Mouse (Mus musculus): ENCODE results near the gene Lrsam1.
A peak's percentile ranks its signal among the peaks of the same experiment; 100 is the strongest.

Gene Lrsam1

GRCm38 (mm10) chr2:32968024-32968614, 6.7 kb upstream of the Lrsam1 start:
- no peak for ATAC-seq (ENCODE audit: insufficient number of reproducible peaks, low FRiP score, low TSS enrichment)

GRCm38 (mm10) chr2:32966689-32967631, 5.5 kb upstream of the Lrsam1 start:
- ATAC-seq (ENCODE audit: insufficient number of reproducible peaks, low FRiP score, low TSS enrichment), result peak; percentile 79

GRCm38 (mm10) chr2:32966184-32966688, 4.8 kb upstream of the Lrsam1 start:
- no peak for ATAC-seq (ENCODE audit: insufficient number of reproducible peaks, low FRiP score, low TSS enrichment)

- ATAC-seq (ENCODE audit: insufficient number of reproducible peaks, low FRiP score, low TSS enrichment), result no peak
Observed at GRCm38 (mm10) chr2:32965511-32966183, 4.2 kb upstream of the Lrsam1 start.

DNA sequence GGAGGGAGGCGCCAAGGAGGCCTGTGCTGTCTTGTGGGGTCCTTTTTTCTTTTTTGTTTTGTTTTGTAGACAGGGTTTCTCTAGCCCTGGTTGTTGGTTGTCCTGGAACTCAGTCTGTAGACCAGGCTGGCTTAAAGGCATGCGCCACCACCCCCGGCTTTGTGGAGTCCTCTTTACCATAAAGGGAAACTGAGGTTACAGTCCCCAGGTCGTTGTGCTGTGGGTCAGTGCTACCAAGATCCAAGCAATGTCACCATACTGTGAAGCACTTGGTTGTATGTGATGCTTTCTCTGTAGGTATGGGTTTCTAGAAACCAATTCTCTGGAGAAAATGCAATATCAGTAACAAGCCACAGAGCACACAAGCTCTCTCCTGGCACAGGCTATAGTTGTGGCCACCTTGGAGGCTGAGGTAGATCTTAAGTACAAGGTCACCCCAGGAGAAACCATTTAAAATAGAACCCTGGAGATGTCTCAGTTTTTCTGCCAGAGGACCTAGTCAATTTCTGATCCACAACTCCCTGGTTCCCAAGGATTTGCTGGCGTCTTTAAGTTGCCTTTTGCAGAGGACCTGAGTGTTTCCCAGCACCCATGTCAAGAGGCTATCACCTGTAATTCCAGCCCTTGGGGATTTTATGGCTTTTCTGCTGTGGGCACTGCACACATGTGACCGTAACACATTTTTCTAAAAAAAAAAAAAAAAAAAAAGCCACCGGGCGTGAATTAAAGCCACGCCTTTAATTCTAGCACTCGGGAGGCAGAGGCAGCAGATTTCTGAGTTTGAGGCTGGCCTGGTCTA, 3.4 kb upstream of the Lrsam1 start:
- no peak for ATAC-seq (ENCODE audit: insufficient number of reproducible peaks, low FRiP score, low TSS enrichment)

DNA sequence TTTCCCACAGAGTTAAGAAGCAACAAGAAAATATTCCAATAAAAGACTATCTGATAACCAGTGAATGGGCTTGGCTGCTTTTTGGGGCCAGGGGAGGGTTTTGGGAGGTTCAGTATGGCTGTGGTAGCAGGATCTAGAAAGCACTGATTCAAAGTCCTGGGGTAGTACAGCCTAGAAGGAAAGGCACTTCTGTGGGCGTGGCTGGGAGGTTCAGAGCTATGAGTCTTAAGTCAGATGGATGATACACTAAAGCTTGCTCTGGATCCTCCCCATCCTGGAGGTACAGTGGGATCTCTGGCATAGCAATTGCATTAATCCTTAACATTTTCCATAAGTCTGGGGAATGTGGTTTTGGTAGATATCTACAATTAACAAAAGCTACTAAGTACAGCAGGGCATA, 2.6 kb upstream of the Lrsam1 start:
- no peak for ATAC-seq (ENCODE audit: insufficient number of reproducible peaks, low FRiP score, low TSS enrichment)

DNA sequence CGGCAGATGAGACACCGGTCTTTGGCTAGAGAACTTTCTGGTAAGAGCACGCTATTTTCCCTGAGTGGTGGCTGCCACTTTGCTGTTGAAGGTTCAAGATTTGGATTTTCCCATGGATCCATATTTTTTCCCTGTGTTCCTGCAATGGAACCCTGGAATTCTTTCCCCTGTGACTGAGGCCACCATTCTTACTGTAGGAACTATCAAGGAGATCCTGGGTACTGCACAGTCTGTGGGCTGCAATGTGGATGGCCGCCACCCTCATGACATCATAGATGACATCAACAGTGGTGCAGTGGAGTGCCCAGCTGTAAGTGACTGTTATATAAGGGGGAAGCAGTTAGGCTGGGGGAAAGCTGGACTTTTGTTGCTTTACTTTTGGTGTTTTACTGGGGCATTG, 2.1 kb upstream of the Lrsam1 start:
- ATAC-seq (ENCODE audit: insufficient number of reproducible peaks, low FRiP score, low TSS enrichment), result no peak

- ATAC-seq (ENCODE audit: insufficient number of reproducible peaks, low FRiP score, low TSS enrichment), result no peak
Observed at GRCm38 (mm10) chr2:32962875-32963220, 1.4 kb upstream of the Lrsam1 start.

DNA sequence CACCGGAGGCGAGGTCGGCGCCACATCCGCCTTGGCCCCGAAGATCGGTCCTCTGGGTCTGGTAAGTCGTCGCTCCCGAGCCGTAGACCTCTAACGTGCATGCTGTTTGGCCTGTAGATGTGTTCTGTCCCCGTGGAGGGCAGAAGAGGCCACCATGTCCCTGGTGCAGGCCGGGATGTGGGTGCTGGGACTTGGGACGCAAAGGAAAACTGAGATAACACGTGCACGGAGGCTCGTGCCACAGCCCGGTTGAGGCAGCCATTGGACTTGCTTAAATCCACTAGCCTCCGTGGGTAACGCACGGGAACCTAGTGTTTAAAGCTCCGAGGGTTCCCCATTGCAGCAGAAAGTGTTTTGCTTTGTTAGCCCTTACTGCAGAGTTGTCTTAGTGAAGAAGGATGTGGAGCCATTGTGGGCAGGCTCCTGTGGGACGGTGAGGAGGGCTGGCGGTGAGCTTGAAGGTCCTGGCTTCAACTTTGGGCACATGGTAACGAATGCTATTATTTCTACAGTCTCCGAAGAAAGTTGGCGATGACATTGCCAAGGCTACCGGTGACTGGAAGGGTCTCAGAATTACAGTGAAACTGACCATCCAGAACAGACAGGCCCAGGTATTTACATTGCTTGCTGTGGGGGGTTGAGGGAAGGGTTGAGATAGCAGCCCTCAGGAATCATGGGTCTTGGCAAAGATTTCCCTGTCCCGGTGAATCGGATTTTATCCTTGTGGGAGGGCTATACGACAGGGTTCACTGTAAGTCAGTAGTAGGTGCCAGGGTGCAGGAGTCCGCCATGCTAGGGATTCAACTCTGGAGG, 854 bp upstream of the Lrsam1 start:
- no peak for ATAC-seq (ENCODE audit: insufficient number of reproducible peaks, low FRiP score, low TSS enrichment)

- no peak for ATAC-seq (ENCODE audit: insufficient number of reproducible peaks, low FRiP score, low TSS enrichment)
Observed at GRCm38 (mm10) chr2:32960273-32960672, 1.1 kb downstream of the Lrsam1 start.

GRCm38 (mm10) chr2:32957344-32957743, 4.1 kb downstream of the Lrsam1 start:
- ATAC-seq (ENCODE audit: insufficient number of reproducible peaks, low FRiP score, low TSS enrichment), result no peak

GRCm38 (mm10) chr2:32954581-32954980, 6.8 kb downstream of the Lrsam1 start:
- ATAC-seq (ENCODE audit: insufficient number of reproducible peaks, low FRiP score, low TSS enrichment), result no peak

DNA sequence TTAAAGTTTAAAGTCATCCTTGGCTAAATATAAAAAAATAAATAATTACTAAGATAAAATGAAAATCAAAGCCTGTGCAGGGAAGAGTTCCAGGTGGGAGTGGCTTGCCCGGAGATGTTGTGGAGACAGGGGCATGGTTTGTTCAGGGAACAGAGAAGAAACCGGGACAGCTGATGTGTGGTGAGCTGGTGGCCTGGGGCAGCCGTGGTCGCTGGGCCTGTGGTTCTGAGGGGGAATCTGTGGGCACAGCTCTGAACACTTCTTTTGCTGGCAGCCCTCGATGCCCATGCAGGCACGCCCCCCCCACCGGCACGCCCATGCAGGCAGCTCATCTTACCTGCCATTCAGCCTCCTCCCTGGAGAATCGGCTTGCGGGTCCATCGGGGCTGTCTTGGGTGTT, 14.0 kb downstream of the Lrsam1 start:
- no peak for ATAC-seq (ENCODE audit: insufficient number of reproducible peaks, low FRiP score, low TSS enrichment)

DNA sequence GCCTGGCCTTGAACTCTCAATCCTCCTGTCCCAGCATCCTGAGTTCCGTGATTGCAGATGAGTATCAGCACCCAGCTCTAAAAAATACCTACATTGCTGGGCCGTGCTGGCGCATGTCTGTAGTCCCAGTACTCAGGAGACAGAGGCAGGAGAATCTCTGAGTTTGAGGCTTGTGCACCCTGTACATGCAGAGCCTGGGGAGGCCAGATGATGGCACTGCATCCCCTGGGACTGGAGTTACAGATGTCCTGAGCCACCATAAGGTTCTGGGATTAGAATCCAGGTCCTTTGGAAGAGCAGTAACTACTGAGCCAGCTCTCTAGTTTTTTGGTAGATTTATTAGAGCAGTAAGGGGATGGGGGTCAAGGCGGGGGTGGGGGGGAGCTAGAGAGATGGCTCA, 20.9 kb downstream of the Lrsam1 start:
- no peak for ATAC-seq (ENCODE audit: insufficient number of reproducible peaks, low FRiP score, low TSS enrichment)

DNA sequence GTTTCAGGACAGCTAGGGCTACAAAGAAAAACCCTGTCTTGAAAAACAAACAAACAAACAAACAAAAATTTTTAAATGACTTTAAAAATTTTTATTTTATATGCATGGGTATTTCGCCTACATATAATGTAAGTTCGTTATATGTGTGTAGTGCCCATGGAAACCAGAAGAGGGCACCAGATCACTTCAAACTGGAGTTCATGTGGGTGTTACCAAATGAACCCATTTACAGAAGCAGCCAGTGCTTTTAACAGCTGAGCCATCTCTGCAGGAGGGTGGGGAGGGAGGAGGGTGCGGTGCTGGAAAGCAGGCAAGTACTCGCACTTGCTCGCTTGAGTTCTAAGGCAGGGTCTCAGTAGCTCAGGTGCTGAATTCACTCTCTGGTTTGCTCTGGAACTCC, 22.0 kb downstream of the Lrsam1 start:
- no peak for ATAC-seq (ENCODE audit: insufficient number of reproducible peaks, low FRiP score, low TSS enrichment)

- no peak for ATAC-seq (ENCODE audit: insufficient number of reproducible peaks, low FRiP score, low TSS enrichment)
Observed at GRCm38 (mm10) chr2:32938741-32939140, 22.7 kb downstream of the Lrsam1 start.

DNA sequence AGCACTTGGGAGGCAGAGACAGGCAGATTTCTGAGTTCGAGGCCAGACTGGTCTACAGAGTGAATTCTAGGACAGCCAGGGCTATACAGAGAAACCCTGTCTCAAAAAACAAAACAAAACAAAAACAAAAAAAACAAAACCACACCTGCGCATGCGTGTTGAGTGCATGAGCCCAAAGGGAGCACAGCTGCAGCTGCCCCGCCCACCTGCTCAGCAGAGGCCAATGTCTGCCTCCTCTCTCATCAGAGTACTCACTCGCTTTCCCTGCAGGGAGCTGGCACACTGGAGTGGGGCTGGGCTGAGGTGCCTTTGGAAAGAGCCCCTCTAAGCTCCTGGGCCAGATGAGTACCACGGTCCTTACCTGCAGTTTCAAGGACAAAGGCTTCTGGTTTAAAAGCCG, 29.7 kb downstream of the Lrsam1 start:
- no peak for ATAC-seq (ENCODE audit: insufficient number of reproducible peaks, low FRiP score, low TSS enrichment)

- no peak for ATAC-seq (ENCODE audit: insufficient number of reproducible peaks, low FRiP score, low TSS enrichment)
Observed at GRCm38 (mm10) chr2:32928947-32929829, 32.2 kb downstream of the Lrsam1 start.

All from cerebellum, adult (tissue).